In the genomic region with DNA sequence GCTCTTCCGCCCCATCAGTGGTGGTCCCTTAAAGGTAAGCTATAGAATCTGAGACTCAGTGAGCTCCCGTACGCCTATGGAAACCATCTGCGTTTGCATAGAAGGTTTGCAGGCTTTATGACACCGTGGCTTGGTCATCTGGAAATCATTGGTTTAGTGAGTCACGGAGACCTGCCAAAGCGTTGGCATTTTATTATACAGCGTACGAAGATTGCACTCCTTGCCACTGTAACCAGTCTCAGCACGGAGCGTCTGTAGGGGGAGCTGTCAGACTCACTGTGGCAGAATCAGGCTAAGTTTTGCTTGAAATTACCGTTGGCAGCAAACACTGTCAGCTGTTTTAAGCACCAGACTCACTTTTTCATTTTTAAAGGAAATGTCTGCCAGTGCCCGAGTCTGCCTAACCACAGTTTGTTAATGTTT, we compare ENCODE assay signal across 8 mouse cellular contexts. TPM values are rescaled to one million over a fixed set of nuclear protein-coding genes. Genes with fewer than 3 reads are reported as not detected.
DNase-seq lines count a peak whose midpoint lies in the region; ATAC-seq lines count a peak whose summit lies in the region.
"Had no signal": no experiment of that assay in that cellular context is flagged by ENCODE, and none has a peak within 500 bp of the region (broad histone marks: within the 10 kb centered on the region; RNA-seq: fewer than 3 reads in every experiment).

No protein-coding gene starts in this region.

- no peak for ATAC-seq in midbrain, embryonic 11.5 days (ENCODE audit: low FRiP score)
- ATAC-seq in hindbrain, embryonic 14.5 days (ENCODE audit: low FRiP score): no peak

- no peaks in the 10 kb centered on the region for H3K4me1 ChIP-seq in midbrain, embryonic 11.5 days (ENCODE audit: control insufficient read depth, insufficient read depth, low read length)
- H3K4me1 ChIP-seq in midbrain, embryonic 10.5 days: no peaks in the 10 kb centered on the region
- H3K4me1 ChIP-seq in hindbrain, embryonic 14.5 days (replicated peaks; ENCODE audit: control insufficient read depth, insufficient read depth, low read length): no peaks in the 10 kb centered on the region
- H3K4me1 ChIP-seq: midbrain, embryonic 12.5 days had no signal

- H3K9me3 ChIP-seq in midbrain, embryonic 11.5 days (ENCODE audit: control insufficient read depth, low read length): no peaks in the 10 kb centered on the region
- no peaks in the 10 kb centered on the region for H3K9me3 ChIP-seq in midbrain, embryonic 10.5 days (replicated peaks)
- no peaks in the 10 kb centered on the region for H3K9me3 ChIP-seq in hindbrain, embryonic 14.5 days (ENCODE audit: control insufficient read depth, low read length)
- H3K9me3 ChIP-seq: midbrain, embryonic 12.5 days had no signal

- peak; percentile 76 for DNase-seq in midbrain, embryonic 11.5 days (ENCODE audit: low spot score, missing footprints)
- DNase-seq in midbrain, embryonic 10.5 days (ENCODE audit: low spot score): no peak
- peak; percentile 90 for DNase-seq in brain, adult 2 months (ENCODE audit: low read depth, low spot score)
- peak; percentile 99 for DNase-seq in fibroblast of lung, adult 2 months (ENCODE audit: low read depth)
- peak; percentile 66 to 72 for DNase-seq in layer of hippocampus, postnatal 36 days
- peak; percentile 28 for DNase-seq in retina, postnatal 1 day
- no peak for DNase-seq in hindbrain, embryonic 14.5 days (ENCODE audit: low spot score)

- no peak overlapping the region for H3K4me2 ChIP-seq in midbrain, embryonic 11.5 days
- no peak overlapping the region for H3K4me2 ChIP-seq in hindbrain, embryonic 14.5 days (replicated peaks)
- H3K4me2 ChIP-seq: midbrain, embryonic 12.5 days had no signal

- H3K9ac ChIP-seq in midbrain, embryonic 11.5 days (ENCODE audit: low read length): no peak overlapping the region
- no peak overlapping the region for H3K9ac ChIP-seq in hindbrain, embryonic 14.5 days
- H3K9ac ChIP-seq: midbrain, embryonic 12.5 days had no signal

- no peaks in the 10 kb centered on the region for H3K27me3 ChIP-seq in midbrain, embryonic 11.5 days (ENCODE audit: control insufficient read depth, insufficient read depth, low read length)
- H3K27me3 ChIP-seq in midbrain, embryonic 10.5 days (ENCODE audit: low read depth, poor library complexity, severe bottlenecking): no peaks in the 10 kb centered on the region
- no peaks in the 10 kb centered on the region for H3K27me3 ChIP-seq in hindbrain, embryonic 14.5 days (ENCODE audit: control insufficient read depth, insufficient read depth, low read length)
- H3K27me3 ChIP-seq: midbrain, embryonic 12.5 days had no signal

- WGBS in midbrain, embryonic 11.5 days: 89% methylated on average over 13 of the region's 13 CpGs
- 88% methylated on average over 13 of the region's 13 CpGs for WGBS in midbrain, embryonic 10.5 days
- WGBS in hindbrain, embryonic 14.5 days: 89% methylated on average over 13 of the region's 13 CpGs

- no peaks in the 10 kb centered on the region for H3K36me3 ChIP-seq in midbrain, embryonic 11.5 days (ENCODE audit: control insufficient read depth, insufficient read depth, low read length)
- H3K36me3 ChIP-seq in midbrain, embryonic 10.5 days: peaks cover 45% of the 10 kb centered on the region
- peaks cover 30% of the 10 kb centered on the region for H3K36me3 ChIP-seq in hindbrain, embryonic 14.5 days (replicated peaks; ENCODE audit: control insufficient read depth, insufficient read depth)

- H3K27ac ChIP-seq in midbrain, embryonic 11.5 days (ENCODE audit: low read depth, low read length): no peak overlapping the region
- H3K27ac ChIP-seq in midbrain, embryonic 10.5 days (replicated peaks): no peak overlapping the region
- H3K27ac ChIP-seq in hindbrain, embryonic 14.5 days: no peak overlapping the region
- H3K27ac ChIP-seq: midbrain, embryonic 12.5 days had no signal

- H3K4me3 ChIP-seq in midbrain, embryonic 11.5 days (ENCODE audit: low read depth, low read length): no peak overlapping the region
- H3K4me3 ChIP-seq in midbrain, embryonic 10.5 days: no peak overlapping the region
- H3K4me3 ChIP-seq in hindbrain, embryonic 14.5 days (replicated peaks; ENCODE audit: low read length): no peak overlapping the region
- H3K4me3 ChIP-seq: midbrain, embryonic 12.5 days had no signal

RNA-seq across cellular contexts. Expression of gene Kcns1, which starts 44.4 kb away (rescaled TPM):
- 0.07 TPM in 1 of 2 replicates, not detected in the other for polyA plus RNA-seq in midbrain, embryonic 11.5 days (2014; fragmentation: Nextera tagmentation; extraction: Ambion mirVana)
- polyA plus RNA-seq in midbrain, embryonic 10.5 days (2016; fragmentation: Nextera tagmentation; extraction: Ambion mirVana): 0.06 TPM in 1 of 2 replicates, not detected in the other
- total RNA-seq in layer of hippocampus, postnatal 36 days (2021): 1 to 10 TPM; 4.0 to 4.2 TPM
- 1.1 and 1.6 TPM in 2 replicates for polyA plus RNA-seq in hindbrain, embryonic 14.5 days (2014; fragmentation: Nextera tagmentation; extraction: Ambion mirVana)

RNA-seq across cellular contexts. Expression of gene Tomm34, which starts 55.6 kb away (rescaled TPM):
- polyA plus RNA-seq in midbrain, embryonic 11.5 days (2014; fragmentation: Nextera tagmentation; extraction: Ambion mirVana): 48.2 and 50.0 TPM in 2 replicates
- 58.7 and 60.0 TPM in 2 replicates for polyA plus RNA-seq in midbrain, embryonic 10.5 days (2016; fragmentation: Nextera tagmentation; extraction: Ambion mirVana)
- total RNA-seq in layer of hippocampus, postnatal 36 days (2021): 100 to 1,000 TPM in 1 of 2 experiments, 10 to 100 TPM in 1; 99.4 to 114 TPM
- polyA plus RNA-seq in hindbrain, embryonic 14.5 days (2014; fragmentation: Nextera tagmentation; extraction: Ambion mirVana): 48.3 and 48.9 TPM in 2 replicates

RNA-seq across cellular contexts. Expression of gene Wfdc5, which starts 56.0 kb away (rescaled TPM):
- polyA plus RNA-seq in midbrain, embryonic 11.5 days (2014; fragmentation: Nextera tagmentation; extraction: Ambion mirVana): not detected in 2 replicates
- not detected in 2 replicates for polyA plus RNA-seq in midbrain, embryonic 10.5 days (2016; fragmentation: Nextera tagmentation; extraction: Ambion mirVana)
- not detected for total RNA-seq in layer of hippocampus, postnatal 36 days (2021)
- polyA plus RNA-seq in hindbrain, embryonic 14.5 days (2014; fragmentation: Nextera tagmentation; extraction: Ambion mirVana): not detected in 2 replicates
- polyA plus RNA-seq: midbrain, embryonic 12.5 days had no signal

RNA-seq across cellular contexts. Expression of gene Stk4, which starts 56.4 kb away (rescaled TPM):
- 33.2 and 36.7 TPM in 2 replicates for polyA plus RNA-seq in midbrain, embryonic 11.5 days (2014; fragmentation: Nextera tagmentation; extraction: Ambion mirVana)
- polyA plus RNA-seq in midbrain, embryonic 10.5 days (2016; fragmentation: Nextera tagmentation; extraction: Ambion mirVana): 33.9 and 34.7 TPM in 2 replicates
- total RNA-seq in layer of hippocampus, postnatal 36 days (2021): 10 to 100 TPM; 50.4 to 51.2 TPM
- polyA plus RNA-seq in hindbrain, embryonic 14.5 days (2014; fragmentation: Nextera tagmentation; extraction: Ambion mirVana): 26.6 and 27.4 TPM in 2 replicates

Comparison
In these comparisons a context has a peak if more than half of its experiments do, and no peak if none do; other contexts are left out.
1. DNase-seq: peak in midbrain, embryonic 11.5 days (single experiment), brain, adult 2 months (single experiment), fibroblast of lung, adult 2 months (single experiment), layer of hippocampus, postnatal 36 days (2 of 2) and retina, postnatal 1 day (single experiment); none in midbrain, embryonic 10.5 days (single experiment) and hindbrain, embryonic 14.5 days (single experiment).